Mouse (Mus musculus) induced T-regulatory cell, adult 2 months (primary cell): ENCODE measurements around the gene Kcnk13.
A peak's percentile ranks its signal among the peaks of the same experiment; 100 is the strongest.

Experiments
- DNase-seq: peaks from one replicate; pipeline ENCODE4 v3.0.0-alpha.2; 2012; ENCODE audit warnings: low read depth

Gene Kcnk13

DNA sequence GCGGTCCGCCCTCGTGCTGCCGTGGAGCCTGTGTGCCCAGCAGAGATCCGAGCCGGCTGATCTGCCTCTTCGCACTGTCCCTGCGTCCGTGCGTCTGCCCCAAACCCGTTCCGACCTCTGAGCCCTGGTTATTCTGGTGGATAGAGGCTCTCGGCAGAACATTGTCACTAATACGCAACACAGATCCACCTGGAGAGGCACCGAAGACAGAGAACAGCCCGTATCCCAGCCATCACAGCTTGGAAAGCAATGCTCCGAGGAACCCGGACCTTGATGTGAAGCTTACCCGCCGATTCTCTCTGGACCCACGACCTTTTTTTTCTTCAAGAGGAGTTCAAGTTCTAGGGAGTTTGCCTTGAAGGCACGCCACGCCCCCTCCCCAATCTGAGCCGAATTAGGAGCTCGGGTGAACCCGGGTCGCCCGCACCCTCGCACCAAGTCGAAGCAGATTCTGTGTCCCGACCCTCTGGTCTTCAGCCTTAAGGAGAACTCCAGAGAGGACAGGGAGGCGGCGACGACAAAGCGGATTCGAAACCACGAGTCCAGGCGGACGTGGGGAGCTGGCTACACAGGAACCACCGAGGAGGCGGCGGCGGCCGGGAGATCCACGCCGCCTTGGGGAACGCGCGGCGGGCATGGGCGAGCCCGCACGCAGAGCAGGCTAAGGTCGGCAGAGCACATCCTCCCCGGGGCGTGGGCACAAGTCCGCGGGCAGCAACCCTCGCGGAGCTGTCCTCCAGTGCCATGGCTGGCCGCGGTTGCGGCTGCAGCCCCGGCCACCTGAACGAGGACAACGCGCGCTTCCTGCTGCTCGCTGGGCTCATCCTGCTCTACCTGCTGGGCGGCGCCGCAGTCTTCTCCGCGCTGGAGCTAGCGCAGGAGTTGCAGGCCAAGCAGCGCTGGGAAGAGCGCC, 1.2 kb downstream of the Kcnk13 start:
- DNase-seq, result peak; percentile 26

- DNase-seq, result no peak
Observed at GRCm38 (mm10) chr12:99966116-99966770, 1.9 kb downstream of the Kcnk13 start.

- DNase-seq, result no peak
Observed at GRCm38 (mm10) chr12:99966881-99967363, 2.6 kb downstream of the Kcnk13 start.

DNA sequence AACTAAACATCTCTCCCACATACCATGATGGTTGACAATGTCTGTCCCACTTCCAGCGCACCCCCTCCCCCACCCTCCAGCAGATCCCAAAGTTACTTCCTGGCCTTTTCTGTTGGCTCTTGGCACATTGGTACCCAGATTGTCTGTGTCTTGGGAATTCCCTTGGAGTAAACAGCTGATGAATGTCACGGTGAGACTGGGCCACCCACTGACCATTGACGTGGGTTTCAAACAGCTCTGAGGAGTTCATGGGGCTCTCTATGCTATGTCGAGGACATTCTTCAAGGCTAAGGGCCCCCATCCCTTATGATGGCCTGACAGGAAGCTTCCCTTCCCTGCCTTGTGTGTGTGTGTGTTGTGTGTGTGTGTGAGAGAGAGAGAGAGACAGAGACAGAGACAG, 5.6 kb downstream of the Kcnk13 start:
- no peak for DNase-seq

DNA sequence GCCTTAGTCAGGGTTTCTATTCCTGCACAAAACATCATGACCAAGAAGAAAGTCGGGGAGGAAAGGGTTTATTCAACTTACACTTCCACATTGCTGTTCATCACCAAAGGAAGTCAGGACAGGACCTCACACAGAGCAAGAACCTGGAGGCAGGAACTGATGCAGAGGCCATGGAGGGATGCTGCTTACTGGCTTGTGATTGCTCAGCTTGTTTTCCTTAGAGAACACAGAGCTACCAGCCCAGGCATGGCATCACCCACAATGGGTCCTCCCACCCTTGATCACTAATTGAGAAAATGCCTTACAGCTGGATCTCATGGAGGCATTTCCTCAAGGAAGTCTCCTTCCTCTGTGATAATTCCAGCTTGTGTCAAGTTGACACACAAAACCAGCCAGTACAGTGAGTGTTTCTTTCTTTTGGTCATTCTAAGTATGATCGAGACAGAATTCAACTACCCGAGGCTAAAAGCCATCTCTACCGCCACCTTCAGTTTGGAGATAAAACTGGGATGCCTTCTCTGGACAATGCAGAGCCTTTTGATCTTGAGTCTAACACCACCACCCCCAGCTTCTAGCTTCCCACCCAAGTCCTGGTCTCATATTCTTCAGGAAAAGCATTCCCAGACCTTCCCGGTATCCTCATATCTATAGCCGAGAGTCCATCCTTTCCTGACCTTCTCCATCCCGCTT, 7.1 kb downstream of the Kcnk13 start:
- DNase-seq, result peak; percentile 9

- DNase-seq, result peak; percentile 10
Observed at GRCm38 (mm10) chr12:99972825-99973224, 8.5 kb downstream of the Kcnk13 start.

- DNase-seq, result peak; percentile 48
Observed at GRCm38 (mm10) chr12:99973659-99974058, 9.4 kb downstream of the Kcnk13 start.

DNA sequence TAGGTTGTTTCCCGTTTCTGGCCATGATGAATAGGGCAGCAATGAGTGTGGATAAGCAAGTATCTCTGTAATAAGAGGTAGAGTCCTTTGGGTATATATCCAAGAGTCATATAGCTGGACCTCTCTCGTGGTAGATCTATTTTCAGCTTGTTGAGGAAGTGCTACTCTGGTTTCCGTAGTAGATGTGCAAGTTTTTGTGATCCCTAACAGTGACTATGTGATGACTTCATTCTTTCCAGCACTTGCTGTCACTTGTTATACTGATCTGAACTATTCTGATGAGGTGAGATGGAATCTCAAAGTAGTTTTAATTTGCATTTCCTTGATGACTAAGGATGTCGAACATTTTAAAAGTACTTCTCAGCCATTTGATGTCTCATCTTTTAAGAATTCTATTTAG, 15.2 kb downstream of the Kcnk13 start:
- no peak for DNase-seq

- DNase-seq, result no peak
Observed at GRCm38 (mm10) chr12:99986797-99987196, 22.5 kb downstream of the Kcnk13 start.

- no peak for DNase-seq
Observed at GRCm38 (mm10) chr12:99988144-99988543, 23.8 kb downstream of the Kcnk13 start.

- DNase-seq, result no peak
Observed at GRCm38 (mm10) chr12:99992362-99992862, 28.1 kb downstream of the Kcnk13 start.

DNA sequence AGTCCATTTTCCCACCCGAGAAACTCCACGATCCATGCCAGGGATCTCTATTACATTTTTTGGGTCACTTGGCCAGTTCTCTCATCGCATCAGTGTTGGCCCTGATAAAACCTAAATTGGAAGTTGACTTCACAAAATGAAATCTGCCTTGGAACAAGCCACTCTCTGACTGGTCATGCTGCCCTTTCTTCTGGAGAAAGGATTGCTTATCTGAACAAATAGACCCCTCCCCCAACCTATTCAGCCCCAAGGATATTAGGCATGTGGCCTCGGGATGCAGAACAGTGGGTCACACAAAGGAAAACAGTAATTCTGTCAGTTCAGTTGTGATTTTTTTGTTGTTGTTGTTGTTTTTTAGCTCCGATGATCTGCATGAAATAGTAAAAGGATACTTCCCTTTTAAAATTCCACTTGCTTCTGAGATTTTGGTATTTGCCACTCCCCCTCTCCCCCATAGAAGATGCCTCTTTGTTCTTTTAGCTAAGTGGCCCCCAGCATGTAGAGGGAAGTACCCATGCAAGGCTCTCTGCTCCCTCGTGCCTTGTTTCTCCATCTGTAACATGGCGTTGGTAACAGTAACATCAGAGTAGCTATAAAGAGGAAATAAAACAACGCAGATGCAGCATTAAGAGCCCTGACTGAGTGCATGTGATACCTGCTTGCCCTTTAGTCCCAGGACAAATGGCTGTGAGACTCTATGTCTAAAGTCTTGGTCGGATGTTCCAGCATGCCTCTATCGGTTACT, 29.0 kb downstream of the Kcnk13 start:
- no peak for DNase-seq

- no peak for DNase-seq
Observed at GRCm38 (mm10) chr12:99995951-99996350, 31.7 kb downstream of the Kcnk13 start.

GRCm38 (mm10) chr12:99999726-100000125, 35.4 kb downstream of the Kcnk13 start:
- no peak for DNase-seq

GRCm38 (mm10) chr12:100000381-100000780, 36.1 kb downstream of the Kcnk13 start:
- DNase-seq, result no peak

GRCm38 (mm10) chr12:100001246-100001645, 36.9 kb downstream of the Kcnk13 start:
- no peak for DNase-seq

GRCm38 (mm10) chr12:100001910-100002309, 37.6 kb downstream of the Kcnk13 start:
- no peak for DNase-seq

GRCm38 (mm10) chr12:100002914-100003587, 38.8 kb downstream of the Kcnk13 start:
- no peak for DNase-seq

GRCm38 (mm10) chr12:100005285-100005684, 41.0 kb downstream of the Kcnk13 start:
- DNase-seq, result no peak

DNA sequence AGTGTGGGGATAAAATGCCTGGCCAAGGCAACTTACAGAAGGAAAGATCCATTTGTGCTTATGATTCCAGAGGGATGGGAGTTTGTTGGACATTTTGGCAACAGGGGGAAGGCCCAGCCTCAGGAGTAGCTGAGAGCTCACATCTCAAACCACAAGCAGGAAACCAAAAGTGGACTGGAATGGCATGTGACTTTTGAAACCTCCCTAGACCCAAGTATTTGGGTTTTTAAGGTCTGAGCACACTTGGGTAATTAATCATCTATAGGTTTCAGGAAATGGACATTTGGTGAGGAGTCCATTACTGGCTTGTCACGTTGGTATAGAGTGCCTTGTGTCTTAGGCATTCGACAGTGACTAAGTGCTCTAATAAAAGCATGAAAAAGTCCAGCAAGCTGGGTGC, 42.4 kb downstream of the Kcnk13 start:
- DNase-seq, result no peak

GRCm38 (mm10) chr12:100012839-100013238, 48.5 kb downstream of the Kcnk13 start:
- no peak for DNase-seq
